Comparison of ENCODE assay signal across 30 mouse cellular contexts in genomic region chr5:115260356-115260755, GRCm38 (mm10). TPM values are rescaled to one million over a fixed set of nuclear protein-coding genes. Genes with fewer than 3 reads are reported as not detected.
A peak's percentile ranks its signal among the peaks of the same experiment; 100 is the strongest.
DNase-seq lines count a peak whose midpoint lies in the region; ATAC-seq and TF ChIP-seq lines count a peak whose summit lies in the region.
"Had no signal": no experiment of that assay in that cellular context is flagged by ENCODE, and none has a peak within 500 bp of the region (broad histone marks: within the 10 kb centered on the region; RNA-seq: fewer than 3 reads in every experiment).

No protein-coding gene starts in this region.

- no peak for TF ChIP-seq POLR2A in ES-Bruce4 (IDR thresholded peaks at IDR 0.05; ENCODE audit: insufficient read depth, low read length)

- no peaks in the 10 kb centered on the region for H3K27me3 ChIP-seq in ES-Bruce4 (ENCODE audit: control insufficient read depth, insufficient read depth, low read length, poor library complexity, severe bottlenecking)
- H3K27me3 ChIP-seq in liver, embryonic 12.5 days (replicated peaks): no peaks in the 10 kb centered on the region
- no peaks in the 10 kb centered on the region for H3K27me3 ChIP-seq in forebrain, embryonic 12.5 days
- H3K27me3 ChIP-seq: embryonic facial prominence, embryonic 15.5 days; forebrain, embryonic 13.5 days; heart, embryonic 15.5 days; hindbrain, embryonic 12.5 days; intestine, embryonic 15.5 days; megakaryocyte, embryonic 14.5 days; midbrain, embryonic 12.5 days; neural tube, embryonic 12.5 days; Patski had no signal

- H3K9me3 ChIP-seq in ES-Bruce4 (replicated peaks; ENCODE audit: control insufficient read depth, insufficient read depth, low read length, poor library complexity, severe bottlenecking): no peaks in the 10 kb centered on the region
- H3K9me3 ChIP-seq in liver, embryonic 12.5 days (replicated peaks): no peaks in the 10 kb centered on the region
- H3K9me3 ChIP-seq in forebrain, embryonic 12.5 days: no peaks in the 10 kb centered on the region
- H3K9me3 ChIP-seq: embryonic facial prominence, embryonic 10.5 days; embryonic facial prominence, embryonic 15.5 days; forebrain, embryonic 13.5 days; heart, embryonic 15.5 days; hindbrain, embryonic 12.5 days; intestine, embryonic 15.5 days; megakaryocyte, embryonic 14.5 days; midbrain, embryonic 12.5 days; neural tube, embryonic 12.5 days had no signal

- peak overlapping the region; percentile 28; the same call in 1 of the 2 replicates for H3K9ac ChIP-seq in ES-Bruce4 (ENCODE audit: low read depth, poor library complexity, severe bottlenecking)
- H3K9ac ChIP-seq in liver, embryonic 12.5 days: no peak overlapping the region
- no peak overlapping the region for H3K9ac ChIP-seq in forebrain, embryonic 12.5 days
- H3K9ac ChIP-seq: embryonic facial prominence, embryonic 15.5 days; forebrain, embryonic 13.5 days; heart, embryonic 15.5 days; hindbrain, embryonic 12.5 days; intestine, embryonic 15.5 days; midbrain, embryonic 12.5 days; neural tube, embryonic 12.5 days had no signal

- no peak for TF ChIP-seq CTCF in ES-Bruce4 (IDR thresholded peaks at IDR 0.05; ENCODE audit: low read depth, low read length)

- WGBS in liver, embryonic 12.5 days (ENCODE audit: insufficient replicate concordance): 71% methylated on average over 6 of the region's 6 CpGs
- WGBS in macrophage (ENCODE audit: missing documents): 78% methylated on average over 6 of the region's 6 CpGs
- 89% methylated on average over 6 of the region's 6 CpGs for WGBS in forebrain, embryonic 12.5 days

- H3K4me3 ChIP-seq in ES-Bruce4 (ENCODE audit: low read depth, low read length) (no peak overlapping the region), macrophage (ENCODE audit: inconsistent target) (no peak overlapping the region)
- no peak overlapping the region for H3K4me3 ChIP-seq in liver, embryonic 12.5 days
- H3K4me3 ChIP-seq in forebrain, embryonic 12.5 days (replicated peaks): no peak overlapping the region
- H3K4me3 ChIP-seq: embryonic facial prominence, embryonic 10.5 days; embryonic facial prominence, embryonic 15.5 days; forebrain, embryonic 13.5 days; heart, embryonic 15.5 days; hindbrain, embryonic 12.5 days; intestine, embryonic 15.5 days; layer of hippocampus, adult 2 months; megakaryocyte, embryonic 14.5 days; midbrain, embryonic 12.5 days; myocyte; neural tube, embryonic 12.5 days had no signal

- peak; percentile 94 for DNase-seq in heart, adult 11 months
- no peak for DNase-seq in heart, postnatal 36 days
- DNase-seq in layer of hippocampus, postnatal 10 days (ENCODE audit: low spot score in 2 of 2): no peak
- no peak for DNase-seq in thymus, postnatal 0 days (ENCODE audit: low spot score)
- DNase-seq: adrenal gland, postnatal 25 days; cerebellum, adult 8-10 months; cerebellum, postnatal 25 days; kidney, adult 2 months; kidney, postnatal 36 days; lung, postnatal 14 days; right cerebral cortex, adult 18-20 months; spleen, adult 18-20 months; thymus, adult 2 months had no signal

- no peak for TF ChIP-seq EP300 in ES-Bruce4 (IDR thresholded peaks at IDR 0.05; ENCODE audit: insufficient read depth, low read depth, low read length)

- intact Hi-C loops in heart, postnatal 36 days (cut with DNase I): no loop called here

- peak overlapping the region; percentile 65; the same call in 1 of the 2 replicates for H3K27ac ChIP-seq in ES-Bruce4 (ENCODE audit: insufficient read depth, low read length)
- H3K27ac ChIP-seq in liver, embryonic 12.5 days: peak overlapping the region; percentile 39
- peak overlapping the region; percentile 16 for H3K27ac ChIP-seq in macrophage
- H3K27ac ChIP-seq in forebrain, embryonic 12.5 days: no peak overlapping the region
- H3K27ac ChIP-seq: embryonic facial prominence, embryonic 10.5 days; embryonic facial prominence, embryonic 15.5 days; forebrain, embryonic 13.5 days; heart, embryonic 15.5 days; hindbrain, embryonic 12.5 days; hindbrain, postnatal 0 days; intestine, embryonic 15.5 days; layer of hippocampus, adult 2 months; midbrain, embryonic 12.5 days; neural tube, embryonic 12.5 days had no signal

- H3K4me2 ChIP-seq in liver, embryonic 12.5 days: peak overlapping the region; percentile 29
- H3K4me2 ChIP-seq in forebrain, embryonic 12.5 days: no peak overlapping the region
- H3K4me2 ChIP-seq: embryonic facial prominence, embryonic 15.5 days; forebrain, embryonic 13.5 days; heart, embryonic 15.5 days; hindbrain, embryonic 12.5 days; intestine, embryonic 15.5 days; midbrain, embryonic 12.5 days; neural tube, embryonic 12.5 days had no signal

- peaks cover 67% of the 10 kb centered on the region for H3K79me2 ChIP-seq in macrophage (ENCODE audit: inconsistent target)

- ATAC-seq in liver, embryonic 12.5 days: peak; percentile 87
- no peak for ATAC-seq in forebrain, embryonic 12.5 days (ENCODE audit: low FRiP score)
- ATAC-seq: forebrain, embryonic 13.5 days; hindbrain, postnatal 0 days; intestine, embryonic 15.5 days; Patski had no signal

- peaks cover 60% of the 10 kb centered on the region for H3K36me3 ChIP-seq in ES-Bruce4 (ENCODE audit: control insufficient read depth, insufficient read depth, low read length, poor library complexity, severe bottlenecking)
- H3K36me3 ChIP-seq in liver, embryonic 12.5 days: peaks cover 93% of the 10 kb centered on the region
- H3K36me3 ChIP-seq in macrophage (ENCODE audit: inconsistent target): peaks cover 48% of the 10 kb centered on the region
- H3K36me3 ChIP-seq in forebrain, embryonic 12.5 days (replicated peaks): peaks cover 63% of the 10 kb centered on the region

- no peaks in the 10 kb centered on the region for H3K4me1 ChIP-seq in ES-Bruce4 (ENCODE audit: control insufficient read depth, insufficient read depth, low read length)
- H3K4me1 ChIP-seq in liver, embryonic 12.5 days: peaks cover 62% of the 10 kb centered on the region
- H3K4me1 ChIP-seq in forebrain, embryonic 12.5 days: peaks cover 6% of the 10 kb centered on the region; the same call in 1 of the 2 replicates
- H3K4me1 ChIP-seq: embryonic facial prominence, embryonic 10.5 days; embryonic facial prominence, embryonic 15.5 days; forebrain, embryonic 13.5 days; hindbrain, embryonic 12.5 days; intestine, embryonic 15.5 days had no signal

RNA-seq across cellular contexts. Expression of gene Rnf10, which starts 12.3 kb away (rescaled TPM):
- total RNA-seq in heart, postnatal 36 days (2021): 100 to 1,000 TPM; 378 to 424 TPM
- polyA plus RNA-seq in ES-Bruce4 (2011; ENCODE audit: insufficient read depth, insufficient read length, low read depth, missing spikeins) (180 and 185 TPM in 2 replicates), macrophage (2018) (89.0 to 101 TPM (median 92.8 TPM) in 3 replicates)
- polyA plus RNA-seq in liver, embryonic 12.5 days (2016; fragmentation: Nextera tagmentation; extraction: Ambion mirVana): 166 and 172 TPM in 2 replicates
- total RNA-seq in macrophage (2018; cell fraction: chromatin; rRNA removed): 100 to 1,000 TPM in 23 of 26 experiments, 10 to 100 TPM in 3; 78.3 to 198 (median 139) TPM
- total RNA-seq in macrophage (2018; cell fraction: cytosol; rRNA removed): 100 to 1,000 TPM; 101 to 133 (median 123) TPM
- total RNA-seq in macrophage (2018; cell fraction: nucleus; rRNA removed): 100 to 1,000 TPM in 21 of 26 experiments, 10 to 100 TPM in 5; 87.0 to 147 (median 113) TPM
- total RNA-seq in layer of hippocampus, postnatal 10 days (2021): 100 to 1,000 TPM; 259 to 316 TPM
- 187 and 195 TPM in 2 replicates for polyA plus RNA-seq in forebrain, embryonic 12.5 days (2016; fragmentation: Nextera tagmentation; extraction: Ambion mirVana)
- 88.3 and 98.7 TPM in 2 replicates for polyA plus RNA-seq in thymus, postnatal 0 days (2015; fragmentation: Nextera tagmentation; extraction: Ambion mirVana)

RNA-seq across cellular contexts. Expression of gene Coq5, which starts 19.1 kb away (rescaled TPM):
- 100 to 1,000 TPM; 137 to 167 TPM for total RNA-seq in heart, postnatal 36 days (2021)
- polyA plus RNA-seq in ES-Bruce4 (2011; ENCODE audit: insufficient read depth, insufficient read length, low read depth, missing spikeins) (28.3 and 35.9 TPM in 2 replicates), macrophage (2018) (22.6 to 29.0 TPM (median 22.8 TPM) in 3 replicates)
- polyA plus RNA-seq in liver, embryonic 12.5 days (2016; fragmentation: Nextera tagmentation; extraction: Ambion mirVana): 43.3 and 46.2 TPM in 2 replicates
- 10 to 100 TPM; 10.2 to 40.4 (median 20.7) TPM for total RNA-seq in macrophage (2018; cell fraction: chromatin; rRNA removed)
- 10 to 100 TPM; 12.8 to 30.2 (median 24.1) TPM for total RNA-seq in macrophage (2018; cell fraction: cytosol; rRNA removed)
- 10 to 100 TPM; 11.4 to 36.7 (median 19.4) TPM for total RNA-seq in macrophage (2018; cell fraction: nucleus; rRNA removed)
- 10 to 100 TPM; 39.0 to 42.8 TPM for total RNA-seq in layer of hippocampus, postnatal 10 days (2021)
- 54.3 and 57.1 TPM in 2 replicates for polyA plus RNA-seq in forebrain, embryonic 12.5 days (2016; fragmentation: Nextera tagmentation; extraction: Ambion mirVana)
- 38.5 TPM in 2 replicates for polyA plus RNA-seq in thymus, postnatal 0 days (2015; fragmentation: Nextera tagmentation; extraction: Ambion mirVana)

RNA-seq across cellular contexts. Expression of gene Pop5, which starts 24.7 kb away (rescaled TPM):
- 10 to 100 TPM; 31.5 to 35.5 TPM for total RNA-seq in heart, postnatal 36 days (2021)
- polyA plus RNA-seq in ES-Bruce4 (2011; ENCODE audit: insufficient read depth, insufficient read length, low read depth, missing spikeins) (76.1 and 79.9 TPM in 2 replicates), macrophage (2018) (18.6 to 30.7 TPM (median 22.3 TPM) in 3 replicates)
- polyA plus RNA-seq in liver, embryonic 12.5 days (2016; fragmentation: Nextera tagmentation; extraction: Ambion mirVana): 140 and 143 TPM in 2 replicates
- 10 to 100 TPM in 1 of 26 experiments, 1 to 10 TPM in 16, not detected in 9; 2.0 to 12.9 (median 4.5) TPM for total RNA-seq in macrophage (2018; cell fraction: chromatin; rRNA removed)
- 10 to 100 TPM; 11.7 to 24.9 (median 17.4) TPM for total RNA-seq in macrophage (2018; cell fraction: cytosol; rRNA removed)
- 10 to 100 TPM in 6 of 26 experiments, 1 to 10 TPM in 20; 1.3 to 15.4 (median 6.0) TPM for total RNA-seq in macrophage (2018; cell fraction: nucleus; rRNA removed)
- total RNA-seq in layer of hippocampus, postnatal 10 days (2021): 10 to 100 TPM; 51.1 to 61.8 TPM
- 90.5 and 97.1 TPM in 2 replicates for polyA plus RNA-seq in forebrain, embryonic 12.5 days (2016; fragmentation: Nextera tagmentation; extraction: Ambion mirVana)
- polyA plus RNA-seq in thymus, postnatal 0 days (2015; fragmentation: Nextera tagmentation; extraction: Ambion mirVana): 229 and 231 TPM in 2 replicates

RNA-seq across cellular contexts. Expression of gene Dynll1, which starts 40.4 kb away (rescaled TPM):
- total RNA-seq in heart, postnatal 36 days (2021): 10 to 100 TPM; 71.9 to 88.5 TPM
- polyA plus RNA-seq in ES-Bruce4 (2011; ENCODE audit: insufficient read depth, insufficient read length, low read depth, missing spikeins) (556 and 609 TPM in 2 replicates), macrophage (2018) (156 to 244 TPM (median 202 TPM) in 3 replicates)
- 825 and 857 TPM in 2 replicates for polyA plus RNA-seq in liver, embryonic 12.5 days (2016; fragmentation: Nextera tagmentation; extraction: Ambion mirVana)
- total RNA-seq in macrophage (2018; cell fraction: chromatin; rRNA removed): 10 to 100 TPM in 21 of 26 experiments, 1 to 10 TPM in 5; 5.0 to 57.2 (median 19.0) TPM
- total RNA-seq in macrophage (2018; cell fraction: cytosol; rRNA removed): 100 to 1,000 TPM; 140 to 323 (median 245) TPM
- total RNA-seq in macrophage (2018; cell fraction: nucleus; rRNA removed): 100 to 1,000 TPM in 3 of 26 experiments, 10 to 100 TPM in 23; 19.5 to 129 (median 67.6) TPM
- total RNA-seq in layer of hippocampus, postnatal 10 days (2021): 100 to 1,000 TPM; 753 to 793 TPM
- polyA plus RNA-seq in forebrain, embryonic 12.5 days (2016; fragmentation: Nextera tagmentation; extraction: Ambion mirVana): 1,436 and 1,463 TPM in 2 replicates
- 1,203 and 1,571 TPM in 2 replicates for polyA plus RNA-seq in thymus, postnatal 0 days (2015; fragmentation: Nextera tagmentation; extraction: Ambion mirVana)
